ENCODE assay signal across 8 mouse cellular contexts in genomic region chr10:80742180-80742978, GRCm38 (mm10). TPM values are rescaled to one million over a fixed set of nuclear protein-coding genes. Genes with fewer than 3 reads are reported as not detected.
DNase-seq lines count a peak whose midpoint lies in the region; ATAC-seq lines count a peak whose summit lies in the region.

Gene Ap3d1 (minus strand): TSS chr10:80742264.

- H3K27ac ChIP-seq in heart, embryonic 14.5 days (replicated peaks in 1 of 2; ENCODE audit: control insufficient read depth in 1 of 2, insufficient read depth in 1 of 2, low read depth in 2 of 2, low read length in 2 of 2): peak within 1 kb of the TSS; percentile 50 to 87
- peak within 1 kb of the TSS; percentile 87 for H3K27ac ChIP-seq in liver, embryonic 13.5 days
- H3K27ac ChIP-seq in stomach, embryonic 16.5 days (ENCODE audit: low read length): peak within 1 kb of the TSS; percentile 83

- DNase-seq in c-Kit-negative CD71-positive TER-119-positive erythroid progenitor cells, embryonic 14.5 days (ENCODE audit: low read depth, low spot score): peak; percentile 98
- DNase-seq in fibroblast of lung, adult 2 months (ENCODE audit: low read depth): peak; percentile 99
- peak; percentile 99 for DNase-seq in kidney, postnatal 14 days
- DNase-seq in liver, embryonic 13.5 days: peak; percentile 99
- DNase-seq in neural tube, embryonic 10.5 days (ENCODE audit: extremely low spot score, low spot score): peak; percentile 93

- peak within 1 kb of the TSS; percentile 90 to 99 for H3K4me3 ChIP-seq in heart, embryonic 14.5 days (ENCODE audit: control insufficient read depth in 1 of 2, insufficient read depth in 1 of 2, low read depth in 1 of 2, low read length in 2 of 2)
- peak within 1 kb of the TSS; percentile 80 for H3K4me3 ChIP-seq in liver, embryonic 13.5 days (replicated peaks)
- peak within 1 kb of the TSS; percentile 98 for H3K4me3 ChIP-seq in stomach, embryonic 16.5 days (replicated peaks; ENCODE audit: low read length)

- H3K4me2 ChIP-seq in heart, embryonic 14.5 days (ENCODE audit: low read length): peak within 1 kb of the TSS; percentile 85
- peak within 1 kb of the TSS; percentile 95 for H3K4me2 ChIP-seq in liver, embryonic 13.5 days
- peak within 1 kb of the TSS; percentile 98 for H3K4me2 ChIP-seq in stomach, embryonic 16.5 days (ENCODE audit: low read depth, low read length)

- peaks cover 10 to 28% of the 10 kb centered on the region in 2 experiments for H3K4me1 ChIP-seq in heart, embryonic 14.5 days (ENCODE audit: control insufficient read depth in 2 of 2, insufficient read depth in 2 of 2, low read length in 2 of 2)
- H3K4me1 ChIP-seq in liver, embryonic 13.5 days (replicated peaks): peaks cover 63% of the 10 kb centered on the region
- H3K4me1 ChIP-seq in stomach, embryonic 16.5 days (ENCODE audit: control insufficient read depth, insufficient read depth, low read length): peaks cover 20% of the 10 kb centered on the region

- 2% methylated on average over 25 of the region's 25 CpGs for WGBS in heart, embryonic 14.5 days
- WGBS in liver, embryonic 13.5 days (ENCODE audit: insufficient replicate concordance): 2% methylated on average over 25 of the region's 25 CpGs
- WGBS in stomach, embryonic 16.5 days: 1% methylated on average over 25 of the region's 25 CpGs

- H3K9ac ChIP-seq in heart, embryonic 14.5 days (ENCODE audit: low read length): peak within 1 kb of the TSS; percentile 99
- peak within 1 kb of the TSS; percentile 96 for H3K9ac ChIP-seq in liver, embryonic 13.5 days
- H3K9ac ChIP-seq in stomach, embryonic 16.5 days (ENCODE audit: low read length): peak within 1 kb of the TSS; percentile 95

- H3K36me3 ChIP-seq in heart, embryonic 14.5 days (ENCODE audit: control insufficient read depth, insufficient read depth, low read length): peaks cover 5% of the 10 kb centered on the region
- peaks cover 9% of the 10 kb centered on the region for H3K36me3 ChIP-seq in liver, embryonic 13.5 days
- no peaks in the 10 kb centered on the region for H3K36me3 ChIP-seq in stomach, embryonic 16.5 days (ENCODE audit: control insufficient read depth, insufficient read depth, low read length)

- H3K27me3 ChIP-seq in heart, embryonic 14.5 days (ENCODE audit: control insufficient read depth, insufficient read depth, low read length): no peaks in the 10 kb centered on the region
- no peaks in the 10 kb centered on the region for H3K27me3 ChIP-seq in liver, embryonic 13.5 days
- H3K27me3 ChIP-seq in stomach, embryonic 16.5 days (ENCODE audit: control insufficient read depth, insufficient read depth, low read length): no peaks in the 10 kb centered on the region

- peak; percentile 100 for ATAC-seq in CD4-positive, CD25-positive, alpha-beta regulatory T cell, adult 4 months
- peak; percentile 99 for ATAC-seq in heart, embryonic 14.5 days (ENCODE audit: insufficient number of reproducible peaks, insufficient read depth, low FRiP score, low read depth)
- peak; percentile 96 for ATAC-seq in liver, embryonic 13.5 days (ENCODE audit: low read depth)
- peak; percentile 100 for ATAC-seq in stomach, embryonic 16.5 days (ENCODE audit: insufficient read depth, low FRiP score)

- H3K9me3 ChIP-seq in heart, embryonic 14.5 days (ENCODE audit: control insufficient read depth, low read length): no peaks in the 10 kb centered on the region
- no peaks in the 10 kb centered on the region for H3K9me3 ChIP-seq in liver, embryonic 13.5 days (replicated peaks)
- no peaks in the 10 kb centered on the region for H3K9me3 ChIP-seq in stomach, embryonic 16.5 days (replicated peaks; ENCODE audit: control insufficient read depth, low read length)

RNA-seq across cellular contexts. Expression of gene Ap3d1, which starts in this region (rescaled TPM):
- polyA plus RNA-seq in CD4-positive, CD25-positive, alpha-beta regulatory T cell, adult 4 months (2017; shearing (Covaris generic)): 10 to 100 TPM; 26.7 to 29.1 TPM
- 45.0 and 54.5 TPM in 2 replicates for polyA plus RNA-seq in heart, embryonic 14.5 days (2014; fragmentation: Nextera tagmentation; extraction: Ambion mirVana)
- polyA plus RNA-seq in liver, embryonic 13.5 days (2015; fragmentation: Nextera tagmentation; extraction: Ambion mirVana): 24.9 and 25.6 TPM in 2 replicates
- 62.5 and 66.3 TPM in 2 replicates for polyA plus RNA-seq in stomach, embryonic 16.5 days (2015; fragmentation: Nextera tagmentation; extraction: Ambion mirVana)

Comparison
In these comparisons a context has a peak if more than half of its experiments do, and no peak if none do; other contexts are left out.
1. Peak in every context shown above with its lines: DNase-seq, ATAC-seq, H3K4me3 ChIP-seq and H3K27ac ChIP-seq.